Mouse (Mus musculus) regulatory T cell (primary cell): ENCODE data around the gene Cyp1a1.

Source experiments
- in situ Hi-C: fragments of 300-600 bp; cut with MboI, MseI; formaldehyde crosslinking; loops from one replicate; pipeline ENCODE4 v1.15.1; 2025; ENCODE audit warnings: high pct_unique_total_duplicates

Cyp1a1 gene

DNA sequence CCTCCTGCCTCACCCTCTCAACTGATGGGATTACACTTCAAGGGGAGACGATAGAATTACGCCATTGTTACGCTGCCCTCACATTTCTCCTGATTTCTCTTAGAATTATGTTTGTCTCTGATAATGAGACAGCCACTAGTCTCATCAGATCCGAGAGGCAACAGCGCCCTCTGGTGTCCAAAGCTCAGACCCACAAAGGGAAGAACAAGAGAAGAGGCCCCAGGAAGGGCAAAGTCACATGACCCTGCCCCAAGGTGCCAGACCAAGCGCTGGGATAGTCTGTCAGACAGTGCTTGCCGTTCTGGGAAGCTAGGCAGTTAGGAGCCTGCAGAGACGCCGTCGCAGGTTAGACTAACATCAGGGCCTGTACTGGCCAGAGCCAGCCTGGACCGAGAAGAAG lies 32.0 kb upstream of the Cyp1a1 start:
- in situ Hi-C loops, result loop anchor here (5.0 to 10.0 kb wide), 2 partner anchors 38 to 111 kb away; no protein-coding TSS in a partner anchor

DNA sequence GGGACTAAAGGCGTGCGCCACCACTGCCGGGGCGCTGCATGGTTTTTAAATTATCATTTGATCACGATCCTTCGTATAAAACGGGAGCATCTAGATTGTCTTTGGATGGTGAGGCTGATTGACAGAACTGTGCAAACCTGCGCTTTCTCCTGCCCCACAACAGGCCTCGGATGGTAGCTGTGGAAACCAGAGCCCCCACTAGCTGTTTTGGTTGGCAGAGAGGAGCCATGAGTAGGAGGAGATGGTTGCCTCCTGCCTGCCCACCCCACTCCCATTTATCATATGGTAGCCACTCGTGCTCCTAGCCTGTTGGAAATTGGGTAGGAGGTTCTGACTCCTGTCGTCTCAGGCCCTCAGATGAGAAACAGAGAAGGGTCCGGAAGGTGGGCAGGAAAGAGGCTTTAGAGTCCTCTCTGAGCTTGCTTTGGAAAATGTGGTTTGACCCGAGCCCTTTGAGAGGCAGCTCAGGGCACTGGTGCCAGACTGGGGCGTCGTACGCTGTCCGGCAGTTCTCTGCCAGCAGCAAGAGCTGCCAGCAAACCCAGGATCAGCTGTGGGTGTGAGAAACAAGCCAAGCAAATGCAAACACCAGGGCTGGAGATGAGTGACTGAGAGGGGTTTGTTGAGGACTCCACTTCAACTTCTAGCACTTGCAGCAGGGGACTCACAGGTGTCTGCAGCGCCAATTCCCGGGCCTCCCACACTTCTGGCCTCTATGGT lies 30.9 kb upstream of the Cyp1a1 start:
- in situ Hi-C loops, result loop anchor here (5.0 to 10.0 kb wide), 2 partner anchors 39 to 112 kb away; no protein-coding TSS in a partner anchor

DNA sequence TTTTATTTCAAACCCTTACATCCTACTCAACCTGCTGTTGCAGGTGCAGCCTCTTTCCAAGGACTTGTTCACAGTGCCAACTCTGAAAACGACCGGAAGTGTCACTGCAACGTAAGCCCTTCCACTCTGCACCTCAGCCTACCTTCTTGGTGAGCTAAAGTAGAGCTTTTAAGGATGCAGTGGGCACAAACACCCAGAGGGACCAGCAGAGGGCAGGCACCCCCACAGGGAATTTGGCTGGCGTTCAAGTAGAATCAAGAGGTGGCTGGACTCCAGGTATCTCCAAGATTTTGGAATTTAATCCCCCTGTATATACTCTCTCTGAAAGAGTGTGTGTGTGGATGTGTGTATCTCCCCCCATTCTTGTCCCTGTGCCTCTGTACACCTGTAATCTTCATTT lies 29.9 kb upstream of the Cyp1a1 start:
- in situ Hi-C loops, result loop anchor here (5.0 to 10.0 kb wide), 2 partner anchors 41 to 113 kb away; no protein-coding TSS in a partner anchor

DNA sequence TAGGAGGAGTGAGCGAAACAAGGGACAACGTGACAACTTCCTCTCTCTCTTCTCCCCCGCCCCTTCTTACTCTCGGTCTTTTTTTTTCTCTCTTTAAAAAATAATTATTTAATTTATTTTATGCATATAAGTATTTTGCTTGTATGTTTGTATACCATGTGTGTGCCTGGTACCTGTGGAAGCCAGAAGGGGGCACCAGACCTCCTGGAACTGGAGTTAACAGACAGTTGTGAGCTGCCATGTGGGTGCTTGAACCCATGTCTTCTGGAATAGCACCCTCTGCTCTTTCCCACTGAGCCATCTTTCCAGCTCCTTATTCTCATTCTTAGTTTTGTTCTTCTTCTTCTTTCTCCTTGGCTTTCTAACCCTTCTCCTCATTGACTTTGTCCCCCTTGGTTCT lies 28.8 kb upstream of the Cyp1a1 start:
- in situ Hi-C loops, result loop anchor here (5.0 to 10.0 kb wide), 2 partner anchors 42 to 114 kb away; no protein-coding TSS in a partner anchor

DNA sequence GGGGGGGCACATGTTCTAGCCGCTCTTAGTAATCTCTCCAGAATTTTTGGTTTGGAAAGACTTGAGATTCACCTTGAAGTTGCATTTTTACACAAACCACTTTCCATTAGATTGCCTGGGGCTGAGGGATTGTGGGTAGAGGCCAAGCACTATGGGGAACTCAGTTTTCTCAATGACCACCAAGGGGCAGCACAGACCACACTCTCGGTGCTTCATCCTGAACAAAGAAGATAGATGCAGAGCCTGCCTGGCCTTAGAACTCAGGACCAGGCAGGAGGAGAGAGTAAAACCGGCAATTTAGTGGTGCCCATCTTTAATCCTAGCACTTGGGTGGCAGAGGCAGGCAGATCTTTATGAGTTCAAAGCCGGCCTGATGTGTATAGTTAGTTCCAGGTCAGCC lies 28.0 kb upstream of the Cyp1a1 start:
- in situ Hi-C loops, result loop anchor here (5.0 to 10.0 kb wide), 4 partner anchors 42 to 115 kb away; partner anchors contain the start of gene Edc3

DNA sequence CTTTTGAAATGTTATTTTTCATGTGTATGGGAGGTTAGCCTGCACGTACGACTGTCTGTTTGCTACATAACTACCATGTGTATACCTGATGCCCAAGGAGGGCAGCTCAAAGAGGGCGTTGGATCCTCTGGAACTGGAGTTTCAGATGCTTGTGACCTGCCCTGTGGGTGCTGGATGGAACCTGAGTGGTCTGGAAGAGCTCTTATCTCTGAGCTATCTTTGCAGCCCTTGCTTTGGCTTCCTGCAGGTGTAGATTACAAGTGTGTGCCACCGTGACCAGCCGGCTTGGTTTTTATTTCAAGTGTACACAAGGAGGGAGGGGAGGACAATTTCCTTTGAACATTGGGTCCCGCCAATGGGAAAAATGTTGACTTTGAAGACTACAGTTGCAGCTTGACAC lies 27.2 kb upstream of the Cyp1a1 start:
- in situ Hi-C loops, result loop anchor here (5.0 kb wide), 2 partner anchors 47 to 87 kb away; partner anchors contain the start of gene Edc3

DNA sequence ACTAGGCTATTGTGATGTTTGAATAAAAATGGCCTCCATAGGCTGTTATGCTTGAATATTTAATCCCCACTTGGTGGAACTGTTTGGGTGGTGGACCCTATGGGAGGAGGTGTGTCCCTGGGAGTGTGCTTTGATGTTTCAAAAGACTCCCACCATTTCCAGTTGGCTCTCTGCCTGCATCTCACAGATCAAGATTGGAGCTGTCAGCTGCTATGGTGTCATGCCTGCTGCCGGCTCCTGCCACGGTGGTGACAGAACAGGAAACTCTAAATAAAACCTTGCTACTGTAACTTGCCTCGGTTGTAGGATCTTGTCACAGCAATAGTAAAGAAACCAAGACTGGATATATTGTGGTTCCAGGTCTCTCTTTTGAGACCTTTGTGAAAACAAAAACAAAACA lies 26.2 kb upstream of the Cyp1a1 start:
- in situ Hi-C loops, result loop anchor here (5.0 kb wide), 2 partner anchors 46 to 86 kb away; partner anchors contain the start of gene Edc3

DNA sequence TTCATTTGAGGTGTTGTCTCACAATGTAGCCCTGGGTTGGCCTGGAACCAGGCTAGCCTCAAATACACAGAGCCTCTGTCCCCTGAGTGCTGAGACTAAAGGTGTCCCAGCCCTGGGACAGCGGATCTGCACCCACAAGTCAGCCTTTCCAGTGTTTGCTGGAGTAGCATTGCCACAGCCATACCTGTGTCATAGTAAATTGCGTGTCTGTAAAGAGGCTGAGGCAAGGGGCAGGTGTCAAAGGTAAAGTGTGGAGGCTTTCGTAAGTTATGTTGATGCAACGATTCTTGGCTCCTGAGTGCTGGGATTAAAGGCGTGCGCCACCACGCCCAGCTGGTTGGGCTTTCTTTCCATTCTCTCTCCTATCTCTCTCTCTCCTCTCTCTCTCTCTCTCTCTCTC lies 23.1 kb upstream of the Cyp1a1 start:
- in situ Hi-C loops, result loop anchor here (5.0 kb wide), 2 partner anchors 43 to 83 kb away; partner anchors contain the start of gene Edc3

DNA sequence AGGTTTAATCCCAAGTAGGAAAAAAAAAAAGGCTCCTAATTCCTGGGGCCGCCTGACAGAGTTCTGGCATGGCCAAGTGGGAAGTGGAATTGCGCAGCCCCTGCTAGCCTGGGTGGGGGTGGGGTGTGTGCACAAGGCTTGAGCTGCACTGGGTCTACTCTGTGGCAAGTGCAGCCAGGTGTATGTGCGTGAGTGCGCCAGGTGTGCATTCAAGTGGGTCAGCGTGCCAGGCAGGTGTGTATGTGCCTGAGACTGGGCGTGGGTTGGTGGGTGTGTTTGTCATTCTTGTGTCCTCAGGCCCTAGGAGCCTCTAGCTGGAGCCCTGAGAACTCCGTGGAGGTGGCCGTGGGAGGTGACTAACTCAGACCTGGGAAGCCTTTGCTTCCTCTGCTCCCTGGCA lies 21.2 kb upstream of the Cyp1a1 start:
- in situ Hi-C loops, result no loop called here

DNA sequence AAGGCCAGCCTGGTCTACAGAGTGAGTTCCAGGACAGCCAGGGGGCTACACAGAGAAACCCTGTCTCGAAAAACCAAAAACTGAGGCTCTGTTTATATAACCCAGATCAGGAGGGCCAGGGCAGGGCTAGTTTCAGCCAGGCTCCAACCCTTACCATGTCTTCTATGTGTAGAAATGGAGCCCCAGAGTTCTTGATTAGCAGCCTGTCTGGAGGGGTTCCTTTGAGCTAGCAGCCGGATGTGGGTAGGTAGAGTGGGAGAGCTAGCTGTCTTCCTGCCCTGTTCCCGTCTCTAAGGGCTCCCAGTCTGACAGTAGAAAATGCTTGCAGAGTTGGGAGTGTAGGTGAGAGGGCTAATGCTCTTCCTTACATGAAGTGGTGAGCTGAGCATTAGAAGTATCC lies 20.6 kb upstream of the Cyp1a1 start:
- in situ Hi-C loops, result no loop called here

DNA sequence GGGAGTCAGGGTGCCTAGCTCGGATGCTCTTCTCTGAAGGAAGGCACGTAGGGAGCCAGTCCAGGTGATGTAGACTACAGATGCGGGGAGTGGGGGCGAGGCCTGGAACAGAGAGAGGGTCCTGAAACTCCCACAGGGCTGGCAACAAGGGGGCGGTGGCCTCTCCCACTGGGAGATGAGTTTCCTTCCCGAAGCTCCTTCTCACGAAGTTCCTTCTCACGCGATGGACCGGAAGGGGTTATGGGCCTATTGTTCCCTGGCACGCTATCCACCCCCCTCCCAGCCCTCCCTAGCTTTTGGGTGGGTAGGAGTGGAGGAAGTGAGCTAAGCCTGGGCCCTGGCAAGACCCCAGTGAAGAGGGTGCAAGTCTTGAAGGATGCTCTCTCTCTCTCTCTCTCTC lies 19.9 kb upstream of the Cyp1a1 start:
- in situ Hi-C loops, result no loop called here

DNA sequence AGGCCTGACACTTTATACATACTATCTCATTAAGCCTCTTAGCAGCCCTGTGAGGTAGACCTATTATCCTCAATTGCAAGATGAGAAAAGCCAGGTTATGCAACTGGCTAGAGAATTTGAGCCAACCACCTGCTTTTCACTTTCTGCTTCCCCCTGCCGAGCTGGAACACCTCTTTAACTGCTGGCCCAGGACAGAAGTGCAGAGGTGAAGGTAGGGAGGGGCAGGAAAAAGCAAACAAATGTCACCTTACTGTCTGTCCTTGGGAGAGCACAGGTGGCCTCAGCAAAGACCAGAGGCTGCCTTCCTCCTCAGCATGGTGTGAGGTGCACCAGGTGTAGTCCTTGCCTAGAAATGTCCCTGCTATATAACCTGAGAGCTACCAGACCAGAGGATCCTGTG lies 19.5 kb upstream of the Cyp1a1 start:
- in situ Hi-C loops, result no loop called here

DNA sequence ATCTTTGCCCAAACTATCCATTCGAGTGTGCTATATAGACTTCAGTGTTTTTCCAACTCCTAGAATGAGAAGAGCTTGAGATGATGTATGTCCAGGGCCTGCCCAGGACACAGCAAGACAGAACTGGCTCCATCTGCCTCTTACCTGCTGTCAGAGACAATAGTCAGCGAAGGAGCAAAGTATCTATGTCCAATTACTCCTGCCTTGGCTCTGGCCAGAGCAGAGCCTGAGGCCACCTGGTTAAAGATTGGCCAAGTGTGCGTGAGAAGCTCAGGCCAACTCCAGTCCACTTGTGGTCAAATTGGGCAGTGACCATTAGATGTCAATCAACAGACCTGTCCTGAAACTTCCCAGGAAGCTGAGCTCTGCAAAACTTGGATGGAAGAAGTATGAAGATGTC lies 18.2 kb upstream of the Cyp1a1 start:
- in situ Hi-C loops, result no loop called here

DNA sequence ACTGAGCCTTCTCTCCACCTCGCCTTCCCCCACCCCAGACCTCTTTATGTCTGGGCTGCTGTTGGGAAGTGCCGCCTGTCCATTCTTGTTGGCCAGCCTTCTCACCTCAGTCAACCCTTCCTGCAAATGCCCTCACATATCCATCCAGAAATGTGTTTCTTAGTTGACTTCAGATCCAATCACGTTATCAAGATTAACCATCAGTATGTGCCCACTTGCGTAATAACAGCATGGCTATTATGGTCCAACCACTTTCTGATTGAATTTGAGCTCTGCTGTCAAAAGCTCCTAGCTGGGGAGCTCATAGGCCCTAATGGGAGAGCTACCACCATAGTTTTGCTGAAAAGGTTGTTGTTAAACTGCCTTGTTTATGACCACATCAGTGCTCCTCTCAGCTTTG lies 16.7 kb upstream of the Cyp1a1 start:
- in situ Hi-C loops, result no loop called here

DNA sequence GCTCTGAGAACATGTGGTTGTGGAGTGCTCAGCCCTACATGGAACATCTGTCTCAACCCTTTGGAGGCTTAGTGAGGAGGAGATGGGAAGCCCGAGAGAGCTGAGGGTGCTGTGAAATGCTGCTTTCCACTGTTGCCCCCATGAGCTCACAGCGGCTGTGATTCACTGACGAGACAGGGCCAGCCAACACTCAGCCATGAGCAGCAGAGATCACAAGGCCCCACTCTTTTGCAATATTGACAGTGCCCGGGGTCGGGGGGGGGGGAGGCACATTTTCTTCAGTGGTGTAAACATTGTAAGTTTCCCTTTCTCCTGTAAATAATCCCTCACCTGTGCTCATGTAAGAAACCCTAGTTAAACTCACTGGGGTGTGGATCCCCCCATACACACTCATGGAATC lies 16.2 kb upstream of the Cyp1a1 start:
- in situ Hi-C loops, result no loop called here

DNA sequence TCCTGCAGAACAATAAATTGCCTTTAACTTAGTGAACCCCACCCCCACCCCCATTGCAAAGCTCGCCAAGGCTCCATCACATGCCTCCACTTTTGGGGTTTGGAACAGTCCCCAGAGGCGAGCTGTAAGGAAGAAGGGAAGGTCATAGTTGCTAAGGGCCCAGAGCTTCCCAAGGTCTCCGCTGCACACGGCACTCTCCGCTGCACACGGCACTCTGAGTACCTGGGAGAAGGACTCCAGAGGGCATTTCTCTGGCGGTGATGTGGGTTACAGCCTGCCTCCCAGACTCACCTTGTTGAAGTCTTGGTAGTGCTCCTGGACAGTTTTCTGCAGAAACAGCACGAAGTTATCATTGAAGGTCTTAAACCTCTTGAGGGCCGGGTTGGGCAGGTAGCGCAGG lies 6.3 kb upstream of the Cyp1a1 start:
- in situ Hi-C loops, result no loop called here

DNA sequence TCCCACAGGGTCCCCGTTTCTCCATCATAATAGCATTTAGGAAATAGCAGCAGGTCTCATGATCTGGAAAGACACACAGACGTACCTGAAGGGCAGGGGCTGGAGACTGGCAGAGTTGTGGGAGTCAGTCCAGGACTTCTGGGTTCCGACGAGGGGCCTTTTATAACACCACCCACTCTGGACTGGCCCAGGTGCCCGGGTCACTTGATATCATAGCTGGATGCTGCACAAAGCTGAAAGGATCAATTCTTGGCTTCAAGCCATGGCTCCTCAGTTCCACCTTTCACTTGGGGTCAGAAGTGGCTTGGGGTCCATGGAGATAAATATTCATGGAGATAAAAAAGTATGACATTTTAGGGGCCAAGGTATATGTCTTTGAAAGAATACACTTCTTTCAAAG lies 4.2 kb upstream of the Cyp1a1 start, which contains the start of gene Cyp1a2:
Cyp1a2 (minus strand) TSS at position 184 of the 400 bp plus-strand sequence.
- in situ Hi-C loops, result no loop called here

DNA sequence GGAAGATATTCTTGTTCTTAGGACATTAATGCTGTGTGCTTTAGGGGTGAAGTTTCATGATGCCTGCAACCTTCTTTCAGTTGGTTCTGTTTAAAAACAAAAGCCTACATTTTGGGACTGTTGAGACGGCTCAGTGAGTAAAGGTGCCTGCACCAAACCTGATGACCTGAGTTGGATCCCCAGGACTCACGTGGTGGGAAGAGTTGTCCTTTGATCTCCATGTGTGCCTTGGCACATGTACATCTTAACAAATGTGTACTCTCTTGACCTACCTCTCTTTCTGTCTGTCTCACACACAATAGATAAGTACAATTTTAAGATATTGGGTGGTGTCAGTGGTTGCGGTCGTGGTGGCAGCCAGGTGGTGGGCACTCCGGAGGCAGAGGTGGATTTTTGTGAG lies 1.7 kb upstream of the Cyp1a1 start:
- in situ Hi-C loops, result no loop called here

DNA sequence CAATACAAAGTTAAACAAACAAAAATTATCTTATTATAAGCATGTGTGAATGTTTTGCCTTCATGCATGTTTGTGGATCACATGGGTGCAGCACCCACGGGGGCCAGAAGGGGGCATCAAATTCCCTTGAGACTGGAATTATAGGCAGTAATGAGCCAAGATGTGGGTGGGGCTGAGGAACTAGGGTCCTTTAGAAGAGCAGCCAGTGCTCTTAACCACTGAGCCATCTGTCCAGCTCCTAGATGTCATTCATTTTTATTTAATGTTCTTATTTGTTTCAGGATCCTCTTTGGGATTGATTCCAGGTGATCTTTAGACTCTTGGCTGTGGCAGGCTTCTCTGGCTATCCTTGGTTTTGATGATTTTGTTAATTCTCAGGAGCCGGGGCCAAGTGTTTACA lies 430 bp downstream of the Cyp1a1 start:
- in situ Hi-C loops, result no loop called here

DNA sequence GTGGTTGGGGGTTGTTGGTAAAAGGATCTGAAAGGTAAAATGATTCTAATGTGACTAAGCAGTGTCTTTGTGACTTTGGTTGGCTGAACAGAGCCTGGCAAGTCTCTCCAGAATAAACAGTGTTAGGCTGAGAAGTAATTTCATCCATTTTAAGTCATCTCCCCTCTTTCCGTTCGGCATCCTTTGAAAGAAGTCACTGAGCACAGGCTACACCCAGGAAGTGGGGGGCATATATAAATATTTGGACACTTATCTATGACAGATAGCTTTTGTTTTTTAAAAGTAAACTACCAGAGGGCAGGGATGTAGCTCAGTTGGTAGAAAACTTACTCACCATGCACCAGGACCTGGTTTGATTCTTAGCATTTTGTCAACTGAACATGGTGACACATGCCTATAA lies 878 bp downstream of the Cyp1a1 start:
- in situ Hi-C loops, result no loop called here

DNA sequence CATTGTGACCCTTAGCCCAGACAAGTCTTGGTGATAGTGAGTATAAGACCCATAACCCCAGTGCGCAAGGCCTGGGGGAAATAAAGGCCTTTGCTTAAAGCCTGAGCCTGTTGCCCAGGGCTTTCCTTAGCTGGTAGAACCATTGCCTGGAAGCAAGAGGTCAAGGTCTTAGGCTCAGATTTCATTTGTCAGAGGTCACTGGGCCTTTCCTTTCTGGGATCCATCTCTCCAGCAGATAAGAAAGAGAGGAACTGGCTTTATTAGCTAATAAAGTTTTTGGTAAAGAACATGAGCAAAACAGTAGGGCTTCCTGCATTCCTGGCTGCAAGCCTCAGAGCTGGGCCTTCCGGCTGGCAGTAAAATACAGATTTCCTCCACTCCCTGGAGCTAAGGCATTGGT lies 6.4 kb downstream of the Cyp1a1 start:
- in situ Hi-C loops, result no loop called here

DNA sequence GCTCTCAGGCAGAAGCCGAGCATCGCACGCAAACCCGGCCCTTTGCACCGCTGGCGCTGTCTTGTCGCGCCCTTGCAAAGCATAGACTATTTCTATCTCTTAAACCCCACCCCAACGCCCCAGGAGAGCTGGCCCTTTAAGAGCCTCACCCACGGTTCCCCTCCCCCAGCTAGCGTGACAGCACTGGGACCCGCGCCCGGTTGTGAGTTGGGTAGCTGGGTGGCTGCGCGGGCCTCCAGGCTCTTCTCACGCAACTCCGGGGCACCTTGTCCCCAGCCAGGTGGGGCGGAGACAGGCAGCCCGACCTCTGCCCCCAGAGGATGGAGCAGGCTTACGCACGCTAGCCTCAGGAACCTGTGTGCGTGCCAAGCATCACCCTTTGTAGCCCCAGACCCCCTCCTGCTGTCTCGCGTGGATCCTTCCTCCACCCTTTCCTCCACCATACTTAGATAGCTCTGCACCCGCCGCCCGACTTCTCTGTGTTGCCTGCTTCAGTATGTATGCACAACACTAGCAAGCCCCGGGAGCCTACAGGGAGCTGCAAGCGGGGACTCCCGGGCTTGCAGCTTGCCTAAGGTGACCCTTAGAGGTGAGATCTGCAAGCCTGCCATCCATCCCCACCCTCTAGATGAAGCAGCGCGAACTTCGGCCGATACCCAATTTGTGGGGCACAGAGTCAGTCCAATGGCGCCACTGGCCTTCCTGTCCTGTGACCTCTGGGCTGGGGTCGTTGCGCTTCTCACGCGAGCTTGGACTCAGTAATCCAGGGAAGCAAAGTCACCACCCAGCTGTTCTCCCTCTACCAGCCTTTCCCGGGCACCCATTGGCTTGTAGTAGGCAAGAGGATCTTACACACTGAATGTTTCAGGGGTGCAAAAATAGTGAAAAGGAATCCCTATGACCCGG lies 8.9 kb downstream of the Cyp1a1 start:
- in situ Hi-C loops, result no loop called here
